Mouse (Mus musculus) heart, adult 2 months (tissue): ENCODE results near the gene Sox2.

ENCODE experiments used
- CTCF ChIP-seq: fragments of 200-600 bp; IDR thresholded peaks from 2 replicates; pipeline ENCODE4 v1.8.1; 2022; ENCODE audit warnings: antibody characterized with exemption, mild to moderate bottlenecking, moderate library complexity
- EP300 ChIP-seq: fragments of 200-500 bp; IDR thresholded peaks from 2 replicates; pipeline ENCODE4 v1.6.1; 2011; ENCODE audit warnings: low read depth, low read length, control low read depth; ENCODE audit not compliant: insufficient read depth
- POLR2A ChIP-seq: fragments of 200-500 bp; IDR thresholded peaks from 2 replicates; pipeline ENCODE4 v1.6.1; 2011; ENCODE audit warnings: mild to moderate bottlenecking, low read depth, low read length, control low read depth; ENCODE audit not compliant: insufficient read depth

GRCm38 (mm10) chr3:34692394-34692745 lies 42.2 kb downstream of the Sox2 start:
- TF ChIP-seq CTCF (no peak), POLR2A (no peak), EP300 (no peak)
